Mouse (Mus musculus): ENCODE results near the gene H2afy. TPM values are rescaled to one million over a fixed set of nuclear protein-coding genes. Genes with fewer than 3 reads are reported as not detected.
A peak's percentile ranks its signal among the peaks of the same experiment; 100 is the strongest.

H2afy gene
- polyA plus RNA-seq, 2 experiments, result 297 to 304 TPM

- no peaks in the 10 kb centered on the region for H3K9me3 ChIP-seq (ENCODE audit: control insufficient read depth, low read length)
- WGBS, result 15% methylated on average over 14 of the region's 14 CpGs
- H3K36me3 ChIP-seq (ENCODE audit: control insufficient read depth, insufficient read depth, low read length), result no peaks in the 10 kb centered on the region
- no peak overlapping the region for H3K4me2 ChIP-seq (replicated peaks; ENCODE audit: low read depth, low read length, severe bottlenecking)
- no peak for TF ChIP-seq POLR2A (IDR thresholded peaks at IDR 0.05; ENCODE audit: borderline replicate concordance, extremely low read depth, insufficient read depth, insufficient read length)
- no peak overlapping the region for H3K4me3 ChIP-seq (replicated peaks; ENCODE audit: low read length)
- H3K9ac ChIP-seq (ENCODE audit: low read depth, low read length, severe bottlenecking), result no peak overlapping the region
- DNase-seq (ENCODE audit: low spot score) (no peak), ATAC-seq (ENCODE audit: low FRiP score, low read depth) (no peak)
- H3K4me1 ChIP-seq (ENCODE audit: control insufficient read depth, insufficient read depth, low read length), result peaks cover 67% of the 10 kb centered on the region
- H3K27ac ChIP-seq (replicated peaks; ENCODE audit: low read depth, low read length), result peak overlapping the region; percentile 6; the same call in 1 of the 2 replicates
- H3K27me3 ChIP-seq (ENCODE audit: control insufficient read depth, insufficient read depth, low read length), result no peaks in the 10 kb centered on the region
These were observed 22.9 kb upstream of the H2afy start for GRCm38 (mm10) chr13:56159016-56159601.

- 30% methylated on average over 7 of the region's 7 CpGs for WGBS
- no peak overlapping the region for H3K4me2 ChIP-seq (replicated peaks; ENCODE audit: low read depth, low read length, severe bottlenecking)
- H3K9me3 ChIP-seq (ENCODE audit: control insufficient read depth, low read length), result no peaks in the 10 kb centered on the region
- H3K36me3 ChIP-seq (ENCODE audit: control insufficient read depth, insufficient read depth, low read length), result no peaks in the 10 kb centered on the region
- peak overlapping the region; percentile 83 for H3K27ac ChIP-seq (replicated peaks; ENCODE audit: low read depth, low read length)
- no peak for TF ChIP-seq POLR2A (IDR thresholded peaks at IDR 0.05; ENCODE audit: borderline replicate concordance, extremely low read depth, insufficient read depth, insufficient read length)
- H3K9ac ChIP-seq (ENCODE audit: low read depth, low read length, severe bottlenecking), result no peak overlapping the region
- H3K4me3 ChIP-seq (replicated peaks; ENCODE audit: low read length), result no peak overlapping the region
- peaks cover 50% of the 10 kb centered on the region for H3K4me1 ChIP-seq (ENCODE audit: control insufficient read depth, insufficient read depth, low read length)
- ATAC-seq (ENCODE audit: low FRiP score, low read depth), result peak; percentile 50
- peak; percentile 62 for DNase-seq (ENCODE audit: low spot score)
- H3K27me3 ChIP-seq (ENCODE audit: control insufficient read depth, insufficient read depth, low read length), result no peaks in the 10 kb centered on the region
These were observed 19.5 kb upstream of the H2afy start for GRCm38 (mm10) chr13:56155671-56156070.

- no peaks in the 10 kb centered on the region for H3K9me3 ChIP-seq (ENCODE audit: control insufficient read depth, low read length)
- H3K4me1 ChIP-seq (ENCODE audit: control insufficient read depth, insufficient read depth, low read length), result peaks cover 44% of the 10 kb centered on the region
- no peaks in the 10 kb centered on the region for H3K36me3 ChIP-seq (ENCODE audit: control insufficient read depth, insufficient read depth, low read length)
- no peak overlapping the region for H3K9ac ChIP-seq (ENCODE audit: low read depth, low read length, severe bottlenecking)
- no peak for TF ChIP-seq POLR2A (IDR thresholded peaks at IDR 0.05; ENCODE audit: borderline replicate concordance, extremely low read depth, insufficient read depth, insufficient read length)
- ATAC-seq (ENCODE audit: low FRiP score, low read depth) (no peak), DNase-seq (ENCODE audit: low spot score) (peak; percentile 51)
- no peak overlapping the region for H3K4me3 ChIP-seq (replicated peaks; ENCODE audit: low read length)
- peak overlapping the region; percentile 83 for H3K27ac ChIP-seq (replicated peaks; ENCODE audit: low read depth, low read length)
- H3K4me2 ChIP-seq (replicated peaks; ENCODE audit: low read depth, low read length, severe bottlenecking), result no peak overlapping the region; the same call in 1 of the 2 replicates
- no peaks in the 10 kb centered on the region for H3K27me3 ChIP-seq (ENCODE audit: control insufficient read depth, insufficient read depth, low read length)
- WGBS, result 5% methylated on average over 5 of the region's 5 CpGs
These were observed 18.9 kb upstream of the H2afy start for GRCm38 (mm10) chr13:56155048-56155447.

GRCm38 (mm10) chr13:56152773-56153460 is 16.8 kb upstream of the H2afy start:
- no peak overlapping the region for H3K4me2 ChIP-seq (replicated peaks; ENCODE audit: low read depth, low read length, severe bottlenecking)
- 64% methylated on average over 7 of the region's 7 CpGs for WGBS
- no peak overlapping the region for H3K9ac ChIP-seq (ENCODE audit: low read depth, low read length, severe bottlenecking)
- H3K27ac ChIP-seq (replicated peaks; ENCODE audit: low read depth, low read length), result no peak overlapping the region
- H3K4me3 ChIP-seq (replicated peaks; ENCODE audit: low read length), result no peak overlapping the region
- no peaks in the 10 kb centered on the region for H3K9me3 ChIP-seq (ENCODE audit: control insufficient read depth, low read length)
- no peak for DNase-seq (ENCODE audit: low spot score)
- no peak for TF ChIP-seq POLR2A (IDR thresholded peaks at IDR 0.05; ENCODE audit: borderline replicate concordance, extremely low read depth, insufficient read depth, insufficient read length)
- H3K36me3 ChIP-seq (ENCODE audit: control insufficient read depth, insufficient read depth, low read length), result no peaks in the 10 kb centered on the region
- H3K27me3 ChIP-seq (ENCODE audit: control insufficient read depth, insufficient read depth, low read length), result no peaks in the 10 kb centered on the region
- ATAC-seq (ENCODE audit: low FRiP score, low read depth), result no peak
- H3K4me1 ChIP-seq (ENCODE audit: control insufficient read depth, insufficient read depth, low read length), result peaks cover 31% of the 10 kb centered on the region

- DNase-seq (ENCODE audit: low spot score) (peak; percentile 89), ATAC-seq (ENCODE audit: low FRiP score, low read depth) (peak; percentile 69; the same call in 1 of the 2 replicates)
- Histone ChIP-seq H3K9ac (ENCODE audit: low read depth, low read length, severe bottlenecking) (peak overlapping the region; percentile 5; the same call in 1 of the 2 replicates), H3K9me3 (ENCODE audit: control insufficient read depth, low read length) (no peaks in the 10 kb centered on the region), H3K36me3 (ENCODE audit: control insufficient read depth, insufficient read depth, low read length) (no peaks in the 10 kb centered on the region), H3K4me3 (replicated peaks; ENCODE audit: low read length) (0 out of 2 replicates have a peak overlapping the region, but pooled peaks have one; percentile 12), H3K27me3 (ENCODE audit: control insufficient read depth, insufficient read depth, low read length) (no peaks in the 10 kb centered on the region), H3K4me2 (replicated peaks; ENCODE audit: low read depth, low read length, severe bottlenecking) (peak overlapping the region; percentile 42), H3K27ac (replicated peaks; ENCODE audit: low read depth, low read length) (peak overlapping the region; percentile 48; the same call in 1 of the 2 replicates), H3K4me1 (ENCODE audit: control insufficient read depth, insufficient read depth, low read length) (peaks cover 34% of the 10 kb centered on the region)
- TF ChIP-seq POLR2A (IDR thresholded peaks at IDR 0.05; ENCODE audit: borderline replicate concordance, extremely low read depth, insufficient read depth, insufficient read length), result no peak
- WGBS, result 25% methylated on average over 22 of the region's 22 CpGs
These were observed 15.5 kb upstream of the H2afy start for GRCm38 (mm10) chr13:56151404-56152226.
